Mouse (Mus musculus) testis, adult 2 months (tissue): Measurements from ENCODE around the gene Rad9b. TPM values are rescaled to one million over a fixed set of nuclear protein-coding genes. Genes with fewer than 3 reads are reported as not detected.

ENCODE experiments used
- H3K27ac ChIP-seq: fragments of 200-500 bp; 2 replicates; pipeline ENCODE4 v1.5.1; 2012; ENCODE audit warnings: low read depth, low read length; ENCODE audit not compliant: control insufficient read depth, insufficient read depth
- H3K27me3 ChIP-seq: fragments of 200-500 bp; 2 replicates; pipeline ENCODE4 v1.6.1; 2012; ENCODE audit warnings: mild to moderate bottlenecking, low read length, moderate library complexity; ENCODE audit not compliant: control insufficient read depth, insufficient read depth
- H3K36me3 ChIP-seq: fragments of 200-500 bp; 2 replicates; pipeline ENCODE4 v1.6.1; 2012; ENCODE audit warnings: mild to moderate bottlenecking, low read length; ENCODE audit not compliant: control insufficient read depth, insufficient read depth
- H3K4me1 ChIP-seq: fragments of 200-500 bp; 2 replicates; pipeline ENCODE4 v1.6.1; 2012; ENCODE audit warnings: low read length; ENCODE audit not compliant: control insufficient read depth, insufficient read depth
- H3K4me3 ChIP-seq: fragments of 200-500 bp; 2 replicates; pipeline ENCODE4 v1.5.1; 2012; ENCODE audit warnings: low read depth, mild to moderate bottlenecking, low read length, moderate library complexity, mixed read lengths; ENCODE audit not compliant: control insufficient read depth
- CTCF ChIP-seq: fragments of 200-500 bp; IDR thresholded peaks from 2 replicates; pipeline ENCODE4 v1.5.1; 2012; ENCODE audit warnings: low read depth, mild to moderate bottlenecking, inconsistent platforms, low read length, moderate library complexity; ENCODE audit not compliant: control insufficient read depth, insufficient read depth, insufficient replicate concordance
- POLR2A ChIP-seq: fragments of 200-500 bp; IDR thresholded peaks from 2 replicates; pipeline ENCODE4 v1.6.1; 2012; ENCODE audit warnings: low read depth, mild to moderate bottlenecking, inconsistent platforms, low read length, moderate library complexity; ENCODE audit not compliant: control insufficient read depth
- polyA plus RNA-seq: library from polyadenylated mRNA; depleted of rRNA; stranded (reverse); fragments of >200 nt; gene quantifications from 2 replicates; pipeline ENCODE4 v1.2.3, GENCODE M21; 2012

The Rad9b gene
- polyA plus RNA-seq, 1 experiment, result 28.0 TPM

DNA sequence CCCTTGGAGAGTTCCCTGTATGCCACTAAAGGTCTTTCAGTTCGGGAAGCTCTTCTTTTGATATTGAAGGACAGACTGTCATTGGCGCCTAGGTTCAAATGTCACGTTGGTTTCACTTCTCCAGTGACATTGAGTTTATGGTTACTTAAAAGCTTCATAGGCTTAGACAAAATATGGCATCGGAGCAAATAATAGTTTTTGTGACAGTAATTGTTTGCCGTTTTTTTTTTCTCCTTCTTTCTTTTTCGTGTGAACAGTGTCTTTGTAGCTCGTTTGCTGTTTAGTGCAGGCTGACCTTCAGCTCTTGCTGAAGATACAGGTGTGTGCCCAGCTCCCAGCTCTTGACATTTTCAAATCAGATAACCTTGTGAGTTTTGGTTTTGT, 68.3 kb downstream of the Rad9b start:
- Histone ChIP-seq H3K4me1 (peaks cover 10% of the 10 kb centered on the region), H3K27me3 (no peaks in the 10 kb centered on the region), H3K27ac (no peak overlapping the region), H3K4me3 (peak overlapping the region; percentile 90; the same call in 1 of the 2 replicates), H3K36me3 (no peaks in the 10 kb centered on the region)
- TF ChIP-seq CTCF (no peak), POLR2A (no peak)

- H3K27ac ChIP-seq, result peak overlapping the region; percentile 91
- TF ChIP-seq POLR2A (no peak), CTCF (0 out of 2 replicates have a peak, but pooled peaks have one; percentile 12)
- no peaks in the 10 kb centered on the region for H3K27me3 ChIP-seq
- H3K4me3 ChIP-seq, result peak overlapping the region; percentile 90
- H3K4me1 ChIP-seq, result peaks cover 15% of the 10 kb centered on the region
- no peaks in the 10 kb centered on the region for H3K36me3 ChIP-seq
Measured at GRCm38 (mm10) chr5:122285029-122285766, 68.8 kb downstream of the Rad9b start.

- TF ChIP-seq CTCF, result no peak
- TF ChIP-seq POLR2A, result peak; percentile 82
- Histone ChIP-seq H3K27ac (peak within 1 kb of the TSS; percentile 91), H3K4me1 (peaks cover 17% of the 10 kb centered on the region), H3K4me3 (peak within 1 kb of the TSS; percentile 90), H3K36me3 (no peaks in the 10 kb centered on the region), H3K27me3 (no peaks in the 10 kb centered on the region)
Measured at GRCm38 (mm10) chr5:122284183-122285028, 69.6 kb downstream of the Rad9b start, which contains the start of gene Pptc7. Pptc7 (plus strand) TSS chr5:122284365.

DNA sequence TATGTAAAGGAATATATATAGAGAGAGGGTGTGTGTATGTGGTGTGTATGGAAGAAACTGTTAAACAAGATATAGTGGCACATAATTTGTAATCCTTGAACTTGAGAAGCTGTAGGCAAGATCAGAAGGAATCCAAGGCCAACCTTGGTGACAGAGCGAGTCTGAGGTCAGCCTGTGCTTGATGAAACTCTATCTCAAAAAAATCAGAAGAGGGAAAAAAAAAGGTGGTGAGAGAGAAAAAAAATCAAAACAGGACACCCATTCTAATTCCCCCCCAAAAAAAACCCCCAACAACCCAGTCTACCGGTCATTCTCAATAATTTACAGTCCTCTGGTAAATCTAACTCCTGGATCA, 70.2 kb downstream of the Rad9b start:
- Histone ChIP-seq H3K27ac (peak overlapping the region; percentile 58; the same call in 1 of the 2 replicates), H3K4me1 (peaks cover 17% of the 10 kb centered on the region), H3K27me3 (no peaks in the 10 kb centered on the region), H3K4me3 (peak overlapping the region; percentile 90), H3K36me3 (no peaks in the 10 kb centered on the region)
- TF ChIP-seq POLR2A, result no peak
- no peak for TF ChIP-seq CTCF

- TF ChIP-seq POLR2A, result no peak
- TF ChIP-seq CTCF, result no peak
- Histone ChIP-seq H3K4me3 (no peak overlapping the region), H3K4me1 (peaks cover 25% of the 10 kb centered on the region), H3K36me3 (no peaks in the 10 kb centered on the region), H3K27me3 (no peaks in the 10 kb centered on the region), H3K27ac (peak overlapping the region; percentile 21; the same call in 1 of the 2 replicates)
Measured at GRCm38 (mm10) chr5:122280827-122281462, 73.1 kb downstream of the Rad9b start.

DNA sequence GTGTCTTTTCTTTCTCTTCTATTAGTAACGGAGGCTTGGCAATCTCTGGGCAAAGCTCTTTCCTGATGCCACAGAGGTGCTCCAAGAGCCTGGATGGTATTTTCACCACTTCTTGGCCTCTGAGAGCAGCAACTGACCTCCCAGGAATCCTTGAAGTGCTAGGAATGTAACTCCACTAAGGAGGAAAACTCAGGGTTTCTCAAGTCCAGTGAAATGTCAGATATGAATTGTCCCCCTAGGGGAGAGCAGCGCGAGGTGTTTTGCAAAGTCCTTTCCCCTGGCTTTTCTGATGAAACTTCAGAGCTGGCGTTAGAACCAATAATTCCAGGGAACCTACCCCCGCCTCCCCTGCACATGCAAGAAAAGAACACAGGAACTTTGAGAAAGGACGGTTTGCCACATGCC, 73.6 kb downstream of the Rad9b start:
- H3K4me3 ChIP-seq, result no peak overlapping the region

DNA sequence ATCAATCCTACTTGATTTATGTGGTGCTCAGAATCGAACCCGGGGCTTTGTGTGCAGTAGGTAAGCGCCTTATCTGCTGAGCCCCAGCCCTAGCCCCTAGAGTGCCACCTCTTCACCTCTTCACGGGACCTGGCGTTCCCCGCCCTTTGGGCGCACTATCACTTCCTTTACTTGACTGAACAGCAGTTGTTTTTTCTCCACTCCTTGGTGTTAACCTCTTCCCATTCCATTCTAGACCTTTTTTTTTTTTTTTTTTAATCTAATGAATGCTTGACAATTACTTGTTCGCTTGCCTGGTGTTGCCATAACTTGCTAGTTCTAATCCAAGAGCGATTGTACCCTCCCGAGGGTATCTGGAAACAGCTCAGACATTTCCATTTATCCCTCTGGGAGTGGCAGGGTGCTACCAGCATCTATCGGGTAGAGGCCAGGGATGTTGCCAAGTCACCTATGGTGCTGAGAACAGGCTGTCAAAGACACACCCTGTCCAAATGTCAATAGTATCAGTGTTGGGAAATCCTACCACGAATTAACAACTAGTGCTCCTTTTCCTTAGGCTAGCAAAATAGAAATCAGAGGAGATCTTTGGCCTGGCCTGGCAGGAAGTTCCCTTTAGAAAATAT, 74.1 kb downstream of the Rad9b start:
- Histone ChIP-seq H3K27ac (0 out of 2 replicates have a peak overlapping the region, but pooled peaks have one; percentile 21), H3K36me3 (no peaks in the 10 kb centered on the region), H3K4me1 (peaks cover 25% of the 10 kb centered on the region), H3K27me3 (no peaks in the 10 kb centered on the region), H3K4me3 (no peak overlapping the region)
- TF ChIP-seq CTCF (no peak), POLR2A (no peak)

More for the DNA sequence above, 73.6 kb downstream of the Rad9b start:
- no peaks in the 10 kb centered on the region for H3K36me3 ChIP-seq
- peak overlapping the region; percentile 21; the same call in 1 of the 2 replicates for H3K27ac ChIP-seq
- peaks cover 28% of the 10 kb centered on the region for H3K4me1 ChIP-seq
- H3K27me3 ChIP-seq, result no peaks in the 10 kb centered on the region
- no peak for TF ChIP-seq CTCF
- no peak for TF ChIP-seq POLR2A
